Mouse (Mus musculus): ENCODE measurements around the gene Rarres2. TPM values are rescaled to one million over a fixed set of nuclear protein-coding genes. Genes with fewer than 3 reads are reported as not detected.
A peak's percentile ranks its signal among the peaks of the same experiment; 100 is the strongest.

The Rarres2 gene
- polyA plus RNA-seq, 1 experiment from 2014 or later = 6.0 TPM

- Histone ChIP-seq H3K9me3 (peaks cover 20% of the 10 kb centered on the region), H3K27ac (peak overlapping the region; percentile 95), H3K36me3 (peaks cover 51% of the 10 kb centered on the region), H3K4me1 (replicated peaks) (peaks cover 20% of the 10 kb centered on the region), H3K9ac (peak overlapping the region; percentile 90), H3K27me3 (no peaks in the 10 kb centered on the region), H3K4me2 (peak overlapping the region; percentile 79), H3K4me3 (peak overlapping the region; percentile 72)
- 57% methylated on average over 1 of the region's 1 CpGs for WGBS
- ATAC-seq (ENCODE audit: low FRiP score) = no peak
Observed at GRCm38 (mm10) chr6:48595278-48595677, 22.7 kb upstream of the Rarres2 start.

GRCm38 (mm10) chr6:48594043-48594738, 21.6 kb upstream of the Rarres2 start:
- Histone ChIP-seq H3K9me3 (peaks cover 20% of the 10 kb centered on the region), H3K27me3 (no peaks in the 10 kb centered on the region), H3K36me3 (peaks cover 40% of the 10 kb centered on the region), H3K4me2 (peak overlapping the region; percentile 79), H3K4me1 (replicated peaks) (peaks cover 20% of the 10 kb centered on the region), H3K4me3 (peak overlapping the region; percentile 72), H3K9ac (peak overlapping the region; percentile 90), H3K27ac (peak overlapping the region; percentile 95)
- WGBS = under 1% methylated on average over 36 of the region's 41 CpGs
- peak; percentile 84 for ATAC-seq (ENCODE audit: low FRiP score)

- Histone ChIP-seq H3K36me3 (peaks cover 32% of the 10 kb centered on the region), H3K4me3 (peak within 1 kb of the TSS; percentile 72), H3K9ac (peak within 1 kb of the TSS; percentile 90), H3K9me3 (peaks cover 20% of the 10 kb centered on the region), H3K27me3 (no peaks in the 10 kb centered on the region), H3K27ac (peak within 1 kb of the TSS; percentile 95), H3K4me2 (peak within 1 kb of the TSS; percentile 79), H3K4me1 (replicated peaks) (peaks cover 20% of the 10 kb centered on the region)
- peak; percentile 91 for ATAC-seq (ENCODE audit: low FRiP score)
- 4% methylated on average over 45 of the region's 45 CpGs for WGBS
Observed at GRCm38 (mm10) chr6:48593158-48594042, 20.8 kb upstream of the Rarres2 start, which contains the start of the genes Repin1 and Gm44965. Gene Repin1, plus strand, starts transcription at chr6:48593883. Gene Gm44965, plus strand, starts transcription at chr6:48593941.

DNA sequence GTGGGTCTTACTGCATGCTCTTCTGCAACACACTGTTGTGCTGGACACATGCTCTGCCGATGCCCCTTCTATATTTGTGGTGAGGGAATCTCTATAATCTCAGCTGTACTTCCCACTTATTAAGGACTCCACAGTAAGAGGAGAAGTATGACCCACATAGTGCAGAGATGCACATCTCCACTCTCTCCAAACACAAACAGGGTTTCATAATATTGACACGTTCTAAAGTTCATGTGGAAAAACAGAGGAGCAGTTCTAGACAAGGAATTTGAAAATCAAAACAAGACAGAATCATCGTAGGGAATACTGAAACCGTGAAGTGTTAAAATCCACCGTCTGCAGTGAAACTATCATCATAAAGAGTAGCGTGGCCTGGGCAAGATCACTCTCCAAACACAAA, 19.3 kb upstream of the Rarres2 start:
- no peak for ATAC-seq (ENCODE audit: low FRiP score)
- Histone ChIP-seq H3K9ac (no peak overlapping the region), H3K9me3 (peaks cover 8% of the 10 kb centered on the region), H3K4me2 (no peak overlapping the region), H3K27ac (no peak overlapping the region), H3K4me1 (replicated peaks) (peaks cover 20% of the 10 kb centered on the region), H3K4me3 (no peak overlapping the region), H3K36me3 (peaks cover 17% of the 10 kb centered on the region), H3K27me3 (no peaks in the 10 kb centered on the region)
- WGBS = 94% methylated on average over 6 of the region's 6 CpGs

DNA sequence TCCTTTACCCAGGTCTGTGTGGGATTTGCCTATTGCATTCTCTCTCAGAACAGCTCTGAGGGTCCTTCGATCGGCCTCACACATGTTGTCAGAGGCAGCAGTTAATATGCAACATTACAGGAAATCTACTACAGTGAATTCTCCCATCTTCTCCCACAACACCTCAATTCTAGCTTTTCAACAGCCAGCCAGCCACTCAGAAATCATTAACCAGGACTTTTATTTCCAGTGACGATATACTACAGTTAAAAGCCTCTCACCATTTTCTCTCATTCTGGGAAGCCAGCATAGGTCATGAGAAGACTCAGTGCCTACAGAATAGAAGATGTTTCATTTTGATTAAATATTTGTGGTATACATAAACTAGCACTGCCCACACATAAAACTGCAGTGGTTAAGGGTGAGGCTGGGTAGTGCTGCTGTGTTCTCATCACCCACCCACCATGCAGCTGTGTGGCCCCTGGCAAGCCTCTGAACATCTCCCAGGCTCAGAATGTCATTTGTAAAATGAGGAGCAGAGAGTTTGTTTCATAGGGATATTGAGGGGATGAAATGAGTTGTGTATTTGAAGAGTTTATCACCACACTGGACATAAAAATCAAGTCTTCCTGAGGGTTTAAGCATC, 18.7 kb upstream of the Rarres2 start:
- Histone ChIP-seq H3K9ac (no peak overlapping the region), H3K4me1 (replicated peaks) (peaks cover 20% of the 10 kb centered on the region), H3K4me2 (no peak overlapping the region), H3K4me3 (no peak overlapping the region), H3K27ac (no peak overlapping the region), H3K36me3 (peaks cover 11% of the 10 kb centered on the region), H3K27me3 (no peaks in the 10 kb centered on the region), H3K9me3 (peaks cover 3% of the 10 kb centered on the region)
- no peak for ATAC-seq (ENCODE audit: low FRiP score)
- 81% methylated on average over 3 of the region's 3 CpGs for WGBS

GRCm38 (mm10) chr6:48589194-48589750, 16.7 kb upstream of the Rarres2 start, which contains the start of gene Gm45021:
Gene Gm45021, plus strand, starts transcription at chr6:48589610.
- Histone ChIP-seq H3K4me2 (no peak within 1 kb of the TSS), H3K27me3 (no peaks in the 10 kb centered on the region), H3K4me3 (no peak within 1 kb of the TSS), H3K4me1 (replicated peaks) (peaks cover 7% of the 10 kb centered on the region), H3K9me3 (no peaks in the 10 kb centered on the region), H3K27ac (no peak within 1 kb of the TSS), H3K36me3 (no peaks in the 10 kb centered on the region), H3K9ac (no peak within 1 kb of the TSS)
- no peak for ATAC-seq (ENCODE audit: low FRiP score)
- 72% methylated on average over 6 of the region's 6 CpGs for WGBS

DNA sequence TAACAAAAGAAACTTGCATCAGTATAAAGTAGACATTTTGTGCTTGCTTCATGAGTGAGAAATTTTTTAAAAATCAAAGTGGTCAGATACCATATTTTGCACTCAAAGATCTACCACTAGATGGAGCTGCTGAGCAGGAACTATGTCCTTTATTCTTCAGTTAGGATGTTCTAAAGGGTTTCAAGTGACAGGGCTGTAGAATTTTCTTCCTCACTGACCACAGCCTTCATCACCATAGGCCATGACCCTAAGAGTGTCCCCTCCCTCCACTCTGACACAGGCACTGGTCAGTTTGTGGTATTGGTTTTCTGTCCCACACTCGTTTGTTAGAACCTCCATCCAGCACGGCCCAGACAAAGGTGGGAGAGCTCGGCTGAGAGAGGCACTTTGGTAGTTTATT, 9.4 kb upstream of the Rarres2 start:
- ATAC-seq (ENCODE audit: low FRiP score) = peak; percentile 52
- Histone ChIP-seq H3K4me3 (no peak overlapping the region), H3K36me3 (no peaks in the 10 kb centered on the region), H3K27me3 (no peaks in the 10 kb centered on the region), H3K27ac (no peak overlapping the region), H3K9ac (no peak overlapping the region), H3K4me1 (replicated peaks) (no peaks in the 10 kb centered on the region), H3K4me2 (no peak overlapping the region), H3K9me3 (no peaks in the 10 kb centered on the region)
- 74% methylated on average over 3 of the region's 3 CpGs for WGBS

GRCm38 (mm10) chr6:48581257-48581656, 8.7 kb upstream of the Rarres2 start:
- no peak for ATAC-seq (ENCODE audit: low FRiP score)
- Histone ChIP-seq H3K4me1 (replicated peaks) (no peaks in the 10 kb centered on the region), H3K4me2 (no peak overlapping the region), H3K27me3 (no peaks in the 10 kb centered on the region), H3K4me3 (no peak overlapping the region), H3K36me3 (no peaks in the 10 kb centered on the region), H3K9me3 (no peaks in the 10 kb centered on the region), H3K27ac (no peak overlapping the region), H3K9ac (no peak overlapping the region; the same call in 1 of the 2 replicates)
- WGBS = 29% methylated on average over 3 of the region's 3 CpGs

- Histone ChIP-seq H3K4me2 (no peak overlapping the region), H3K27me3 (no peaks in the 10 kb centered on the region), H3K36me3 (no peaks in the 10 kb centered on the region), H3K4me3 (no peak overlapping the region), H3K9me3 (no peaks in the 10 kb centered on the region), H3K4me1 (replicated peaks) (no peaks in the 10 kb centered on the region), H3K27ac (no peak overlapping the region), H3K9ac (no peak overlapping the region)
- 46% methylated on average over 5 of the region's 5 CpGs for WGBS
- no peak for ATAC-seq (ENCODE audit: low FRiP score)
Observed at GRCm38 (mm10) chr6:48579215-48579648, 6.6 kb upstream of the Rarres2 start.

- ATAC-seq (ENCODE audit: low FRiP score) = no peak
Observed at GRCm38 (mm10) chr6:48578736-48579135, 6.1 kb upstream of the Rarres2 start.

GRCm38 (mm10) chr6:48573981-48574380, 1.4 kb upstream of the Rarres2 start:
- H3K4me3 ChIP-seq = no peak overlapping the region
- peaks cover 14% of the 10 kb centered on the region for H3K36me3 ChIP-seq
- no peaks in the 10 kb centered on the region for H3K27me3 ChIP-seq
- no peak overlapping the region for H3K4me2 ChIP-seq
- 70% methylated on average over 3 of the region's 3 CpGs for WGBS
- no peak for ATAC-seq (ENCODE audit: low FRiP score)
- no peak overlapping the region for H3K9ac ChIP-seq
- no peak overlapping the region for H3K27ac ChIP-seq
- no peaks in the 10 kb centered on the region for H3K9me3 ChIP-seq
- H3K4me1 ChIP-seq (replicated peaks) = no peaks in the 10 kb centered on the region

More at GRCm38 (mm10) chr6:48578736-48579135, 6.1 kb upstream of the Rarres2 start:
- H3K27ac ChIP-seq = no peak overlapping the region
- no peaks in the 10 kb centered on the region for H3K4me1 ChIP-seq (replicated peaks)
- H3K36me3 ChIP-seq = no peaks in the 10 kb centered on the region
- no peaks in the 10 kb centered on the region for H3K27me3 ChIP-seq
- H3K9ac ChIP-seq = no peak overlapping the region
- no peak overlapping the region for H3K4me2 ChIP-seq
- H3K4me3 ChIP-seq = no peak overlapping the region
- H3K9me3 ChIP-seq = no peaks in the 10 kb centered on the region
- WGBS = 66% methylated on average over 5 of the region's 5 CpGs

- Histone ChIP-seq H3K4me2 (no peak overlapping the region), H3K9me3 (no peaks in the 10 kb centered on the region), H3K4me3 (no peak overlapping the region), H3K9ac (no peak overlapping the region), H3K4me1 (replicated peaks) (0 out of 2 replicates have a peak, but pooled peaks cover 5% of the 10 kb centered on the region), H3K27ac (no peak overlapping the region), H3K27me3 (no peaks in the 10 kb centered on the region), H3K36me3 (peaks cover 21% of the 10 kb centered on the region)
- WGBS = 74% methylated on average over 10 of the region's 10 CpGs
- ATAC-seq (ENCODE audit: low FRiP score) = no peak
Observed at GRCm38 (mm10) chr6:48573280-48573679, 691 bp upstream of the Rarres2 start.
